In the genomic region with DNA sequence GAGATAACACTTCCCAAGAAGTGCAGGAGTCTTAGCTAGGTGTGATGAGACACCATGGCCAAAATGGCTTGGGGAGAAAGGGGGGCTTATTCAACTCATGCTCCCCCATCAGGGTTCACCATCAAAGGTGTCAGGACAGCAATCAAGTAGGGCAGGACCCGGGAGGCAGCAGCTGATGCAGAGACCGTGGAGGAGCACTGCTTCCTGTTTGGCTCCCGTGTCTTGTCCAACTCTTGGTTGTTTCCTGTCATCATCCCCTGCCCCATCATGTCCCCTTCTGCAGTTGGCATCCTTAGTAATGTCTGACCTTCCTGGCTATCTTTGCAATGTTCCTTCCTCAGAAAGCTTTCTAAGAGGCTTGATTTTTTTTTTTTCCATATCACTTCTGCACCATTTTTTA, we compare ENCODE assay signal across 24 mouse cellular contexts.
"Had no signal": no experiment of that assay in that cellular context is flagged by ENCODE, and none has a peak within 500 bp of the region (broad histone marks: within the 10 kb centered on the region; RNA-seq: fewer than 3 reads in every experiment).

No protein-coding gene starts in this region.

- ATAC-seq: hindbrain, postnatal 0 days; intestine, embryonic 16.5 days; liver, embryonic 12.5 days had no signal

- H3K36me3 ChIP-seq: heart, embryonic 13.5 days; heart, embryonic 15.5 days; hindbrain, embryonic 13.5 days; hindbrain, embryonic 15.5 days; kidney, embryonic 15.5 days; limb, embryonic 13.5 days; limb, embryonic 15.5 days; liver, embryonic 12.5 days had no signal

- H3K27me3 ChIP-seq: heart, embryonic 13.5 days; heart, embryonic 15.5 days; hindbrain, embryonic 13.5 days; hindbrain, embryonic 15.5 days; kidney, embryonic 15.5 days; limb, embryonic 13.5 days; limb, embryonic 15.5 days; liver, embryonic 12.5 days had no signal

- H3K9me3 ChIP-seq: heart, embryonic 13.5 days; heart, embryonic 15.5 days; hindbrain, embryonic 13.5 days; hindbrain, embryonic 15.5 days; kidney, embryonic 15.5 days; limb, embryonic 13.5 days; limb, embryonic 15.5 days; liver, embryonic 12.5 days had no signal

- DNase-seq: gastrocnemius, adult 2 months; gastrocnemius, postnatal 10 days; gastrocnemius, postnatal 25 days; heart, adult 2 months; heart, postnatal 4 days; kidney, adult 11 months; kidney, adult 2 months; kidney, adult 9 months; kidney, postnatal 14 days; kidney, postnatal 36 days; layer of hippocampus, adult 9-11 months; layer of hippocampus, postnatal 36 days; left cerebral cortex, postnatal 4 days had no signal

- H3K4me3 ChIP-seq: gastrocnemius, adult 2 months; heart, adult 2 months; heart, embryonic 13.5 days; heart, embryonic 15.5 days; hindbrain, embryonic 13.5 days; hindbrain, embryonic 15.5 days; kidney, embryonic 15.5 days; limb, embryonic 13.5 days; limb, embryonic 15.5 days; liver, embryonic 12.5 days had no signal

- H3K27ac ChIP-seq: gastrocnemius, adult 2 months; heart, adult 2 months; heart, embryonic 13.5 days; heart, embryonic 15.5 days; hindbrain, embryonic 13.5 days; hindbrain, embryonic 15.5 days; hindbrain, postnatal 0 days; kidney, embryonic 15.5 days; kidney, postnatal 0 days; limb, embryonic 13.5 days; limb, embryonic 15.5 days; liver, embryonic 12.5 days had no signal

- H3K4me1 ChIP-seq: heart, embryonic 15.5 days; hindbrain, embryonic 13.5 days; hindbrain, embryonic 15.5 days; kidney, embryonic 15.5 days; limb, embryonic 13.5 days; limb, embryonic 15.5 days; liver, embryonic 12.5 days had no signal
